Mouse (Mus musculus): ENCODE data around the gene Zbtb48. TPM values are rescaled to one million over a fixed set of nuclear protein-coding genes. Genes with fewer than 3 reads are reported as not detected.

Zbtb48 gene
- total RNA-seq, 2 experiments from 2014 or later = 13.6 to 13.9 TPM

DNA sequence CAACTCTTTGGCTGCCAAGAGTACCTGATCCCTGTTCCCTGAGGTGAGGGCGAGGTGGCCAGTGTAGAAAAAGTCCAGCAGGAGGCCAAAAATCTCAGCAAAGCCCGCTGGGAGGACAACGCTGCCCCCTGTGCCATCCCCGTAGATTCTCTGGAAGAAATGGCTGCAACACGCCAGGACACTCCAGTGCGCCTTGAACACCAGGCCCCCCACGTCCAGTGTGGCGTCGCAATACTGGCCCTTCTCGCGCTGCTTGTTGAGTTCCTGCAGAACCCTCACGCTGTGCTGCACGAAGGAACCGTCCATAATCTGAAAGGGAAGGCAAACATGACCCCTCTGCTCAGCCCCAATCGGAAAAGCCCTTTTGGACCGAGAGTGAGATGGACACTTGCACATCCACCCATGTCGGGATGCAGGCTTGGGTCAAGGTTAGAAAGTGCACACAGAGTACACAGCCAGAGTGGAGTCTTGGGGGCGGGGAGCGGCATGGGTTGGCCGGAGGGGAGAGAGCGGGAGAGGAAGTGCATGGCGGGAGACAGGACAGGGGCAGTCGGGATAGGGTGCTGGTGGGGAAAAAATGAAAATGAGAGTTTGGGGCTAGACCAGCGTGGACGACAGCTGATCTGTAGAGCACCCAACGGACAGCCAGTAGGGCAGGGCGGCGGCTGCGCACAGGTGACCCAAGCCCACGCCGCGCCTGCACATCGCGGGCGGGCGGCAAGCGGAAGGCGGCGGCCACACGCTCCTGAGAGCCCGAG lies 541 bp downstream of the Zbtb48 start:
- Histone ChIP-seq H3K27ac (peak overlapping the region; percentile 92), H3K4me3 (peak overlapping the region; percentile 82)
- no peak for DNase-seq (ENCODE audit: extremely low spot score in 1 of 2, low spot score in 2 of 2)
- no peak for TF ChIP-seq CTCF (IDR thresholded peaks at IDR 0.05)
- intact Hi-C loops (cut with DNase I) = loop anchor here (2.0 kb wide), 1 partner anchor 16 kb away; no protein-coding TSS in a partner anchor

DNA sequence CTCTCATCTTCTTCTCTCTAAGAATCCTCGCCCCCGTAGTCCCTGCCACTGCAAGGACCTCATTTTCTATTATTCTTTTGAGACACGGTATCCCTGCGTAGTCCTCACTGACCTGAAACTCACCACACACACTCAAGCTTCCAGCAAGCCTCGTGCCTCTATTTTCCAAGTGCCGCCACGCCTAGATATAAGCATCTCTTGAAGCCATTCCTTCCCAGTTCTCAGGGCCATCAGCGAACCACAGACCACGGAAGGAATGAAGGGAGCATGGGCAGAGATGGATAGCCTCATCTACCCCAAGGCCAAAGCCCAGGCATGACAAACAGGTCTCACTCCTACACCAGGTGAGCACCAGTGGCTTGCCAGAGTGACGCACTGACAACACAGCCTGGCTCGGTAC lies 2.9 kb downstream of the Zbtb48 start:
- intact Hi-C loops (cut with DNase I) = no loop called here
- no peak for TF ChIP-seq CTCF (IDR thresholded peaks at IDR 0.05)
- H3K4me3 ChIP-seq = no peak overlapping the region
- no peak for DNase-seq (ENCODE audit: extremely low spot score in 1 of 2, low spot score in 2 of 2)
- H3K27ac ChIP-seq = no peak overlapping the region

DNA sequence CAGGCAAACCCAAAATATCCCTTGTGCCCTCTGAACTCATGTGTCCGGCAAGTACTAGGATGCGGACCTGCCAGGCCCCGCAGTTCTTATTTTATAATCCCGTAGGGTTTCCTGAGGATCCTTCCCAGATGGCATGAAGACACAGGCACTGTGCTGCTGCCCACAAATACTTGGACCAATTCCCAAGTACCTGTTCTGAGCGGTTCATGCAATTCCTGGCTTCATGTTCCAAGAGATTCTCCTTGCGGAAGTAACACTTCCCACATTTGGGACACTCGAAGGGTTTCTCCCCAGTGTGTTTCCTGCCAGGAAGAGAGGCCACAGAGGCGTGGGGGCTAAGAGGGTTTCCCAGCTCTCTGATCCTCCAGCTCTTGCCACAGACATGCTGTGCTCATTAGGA lies 5.0 kb downstream of the Zbtb48 start:
- no peak for DNase-seq (ENCODE audit: extremely low spot score in 1 of 2, low spot score in 2 of 2)
- intact Hi-C loops (cut with DNase I) = no loop called here
- Histone ChIP-seq H3K4me3 (no peak overlapping the region), H3K27ac (no peak overlapping the region)
- no peak for TF ChIP-seq CTCF (IDR thresholded peaks at IDR 0.05)

DNA sequence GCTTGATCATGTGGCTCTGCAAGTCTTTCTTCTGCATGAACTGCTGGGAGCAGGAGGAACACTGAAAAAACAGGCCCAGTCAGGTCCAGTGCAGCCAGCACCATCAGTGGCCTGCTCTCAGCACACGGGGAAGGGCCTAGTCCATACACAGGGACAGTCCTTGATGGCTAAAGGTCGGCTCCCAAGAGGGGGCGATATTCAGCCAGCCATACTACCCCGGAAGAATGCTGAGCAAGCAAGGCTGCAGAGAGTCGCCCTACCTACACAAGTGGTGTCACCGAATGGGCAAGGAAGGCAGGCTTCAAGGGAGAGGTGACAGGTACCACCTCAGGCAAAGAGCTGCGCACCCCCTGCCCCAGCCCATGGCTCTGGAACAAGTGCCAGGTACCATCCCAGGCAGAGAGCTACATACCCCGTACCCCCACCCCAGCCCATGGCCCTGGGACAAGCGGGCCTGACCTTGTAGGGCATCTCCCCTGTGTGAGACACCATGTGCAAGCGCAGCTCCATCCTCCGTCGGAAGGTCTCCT lies 5.8 kb downstream of the Zbtb48 start:
- no peak for TF ChIP-seq CTCF (IDR thresholded peaks at IDR 0.05)
- Histone ChIP-seq H3K27ac (no peak overlapping the region), H3K4me3 (no peak overlapping the region)
- intact Hi-C loops (cut with DNase I) = no loop called here
- no peak for DNase-seq (ENCODE audit: extremely low spot score in 1 of 2, low spot score in 2 of 2)

DNA sequence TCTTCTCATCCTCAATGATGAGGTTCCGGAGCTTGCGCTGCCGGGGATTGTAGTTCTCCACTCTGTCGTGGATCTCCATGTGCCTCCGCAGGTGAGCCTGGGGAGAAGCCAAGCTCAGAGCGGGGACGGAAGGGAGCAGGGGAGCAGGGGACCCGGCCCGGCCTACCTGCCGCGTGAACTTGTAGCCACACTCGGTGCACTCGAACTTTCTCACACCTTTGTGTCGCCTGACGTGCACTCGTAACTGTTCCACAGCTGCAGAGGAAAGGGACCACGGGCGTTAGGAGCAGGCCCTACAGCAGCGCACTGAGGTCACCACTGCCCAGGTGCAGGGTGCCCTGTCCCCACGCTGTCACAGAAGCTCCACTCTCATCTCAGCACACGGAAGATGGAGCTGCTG lies 7.4 kb downstream of the Zbtb48 start:
- TF ChIP-seq CTCF (IDR thresholded peaks at IDR 0.05) = no peak
- intact Hi-C loops (cut with DNase I) = no loop called here
- H3K4me3 ChIP-seq = no peak overlapping the region
- DNase-seq (ENCODE audit: extremely low spot score in 1 of 2, low spot score in 2 of 2) = no peak
- H3K27ac ChIP-seq = no peak overlapping the region

DNA sequence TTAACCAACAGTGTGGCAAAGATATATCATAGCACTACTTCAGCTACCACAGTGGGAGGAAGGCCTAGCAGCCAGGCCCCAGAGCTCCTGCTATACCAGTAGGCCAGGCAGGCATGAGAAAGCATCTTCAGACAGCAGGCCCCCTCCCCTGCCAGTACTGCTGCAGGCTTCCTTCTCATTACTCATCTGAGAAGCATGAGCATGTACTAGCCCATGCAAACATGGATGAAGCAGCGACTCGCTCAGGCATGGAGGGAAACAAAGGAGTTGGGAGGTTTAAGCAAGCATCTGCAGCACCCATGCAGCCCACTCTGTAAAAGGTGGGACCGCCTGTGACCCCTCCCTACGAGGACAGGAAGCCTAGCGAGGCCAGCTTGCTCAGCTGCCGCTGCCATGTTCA lies 8.4 kb downstream of the Zbtb48 start:
- DNase-seq (ENCODE audit: extremely low spot score in 1 of 2, low spot score in 2 of 2) = no peak
- TF ChIP-seq CTCF (IDR thresholded peaks at IDR 0.05) = no peak
- Histone ChIP-seq H3K4me3 (no peak overlapping the region), H3K27ac (no peak overlapping the region)
- intact Hi-C loops (cut with DNase I) = no loop called here

DNA sequence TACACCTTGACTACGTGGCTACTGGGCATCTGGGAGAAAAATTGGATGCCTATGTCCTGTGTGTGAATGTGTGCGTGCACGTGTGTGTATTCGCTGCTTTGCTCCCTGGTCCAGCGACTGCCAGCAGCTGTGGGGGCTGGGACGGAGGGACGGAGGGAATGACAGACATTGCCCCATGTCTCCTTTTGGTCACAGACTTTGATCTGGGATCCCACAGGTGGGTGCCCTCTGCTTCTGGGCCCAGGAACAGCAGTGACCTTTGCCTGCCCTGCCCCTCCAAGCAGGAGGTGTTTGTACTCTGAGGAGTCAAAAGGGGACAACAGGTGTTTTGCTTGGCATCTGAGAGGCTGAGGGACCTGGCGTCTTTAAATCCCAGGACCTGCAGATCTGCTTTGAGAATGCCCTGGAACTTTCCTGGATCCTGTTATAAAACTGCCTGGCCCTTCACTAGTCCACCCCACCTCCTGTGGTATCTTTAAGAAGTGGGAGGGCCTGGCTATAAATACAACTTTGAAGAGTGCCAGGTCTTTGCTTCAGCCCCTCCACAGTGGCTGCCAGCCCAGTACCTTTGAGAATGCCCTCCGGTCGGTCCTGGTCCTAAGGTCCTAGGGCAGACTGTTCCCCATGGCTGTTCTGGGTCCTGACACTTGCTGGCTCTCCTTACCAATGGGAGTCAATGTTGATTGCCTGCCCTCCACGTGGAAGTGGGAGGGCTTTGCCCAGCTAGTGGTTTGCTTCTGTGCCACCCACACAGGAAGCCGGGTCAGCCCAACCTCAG lies 14.2 kb downstream of the Zbtb48 start:
- intact Hi-C loops (cut with DNase I) = no loop called here
- Histone ChIP-seq H3K4me3 (no peak overlapping the region), H3K27ac (no peak overlapping the region)
- TF ChIP-seq CTCF (IDR thresholded peaks at IDR 0.05) = no peak
- no peak for DNase-seq (ENCODE audit: extremely low spot score in 1 of 2, low spot score in 2 of 2)

DNA sequence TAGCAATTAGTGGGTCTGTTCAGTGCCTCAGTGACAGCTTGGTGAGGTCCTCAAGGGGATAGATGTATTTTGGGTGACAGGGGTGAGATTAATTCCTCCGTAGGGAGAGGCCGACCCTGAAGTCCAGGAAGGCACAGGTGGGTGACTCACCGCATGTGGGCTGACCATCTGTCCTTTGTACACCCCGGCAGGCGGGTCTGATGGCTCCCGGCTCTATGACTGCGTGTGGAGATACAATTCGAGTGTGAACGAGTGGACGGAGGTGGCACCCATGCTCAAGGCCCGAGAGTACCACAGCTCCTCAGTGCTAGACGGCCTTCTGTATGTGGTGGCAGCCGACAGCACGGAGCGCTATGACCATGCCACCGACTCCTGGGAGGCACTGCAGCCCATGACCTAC lies 15.4 kb downstream of the Zbtb48 start:
- no peak for DNase-seq (ENCODE audit: extremely low spot score in 1 of 2, low spot score in 2 of 2)
- TF ChIP-seq CTCF (IDR thresholded peaks at IDR 0.05) = no peak
- Histone ChIP-seq H3K4me3 (no peak overlapping the region), H3K27ac (no peak overlapping the region)
- intact Hi-C loops (cut with DNase I) = no loop called here

DNA sequence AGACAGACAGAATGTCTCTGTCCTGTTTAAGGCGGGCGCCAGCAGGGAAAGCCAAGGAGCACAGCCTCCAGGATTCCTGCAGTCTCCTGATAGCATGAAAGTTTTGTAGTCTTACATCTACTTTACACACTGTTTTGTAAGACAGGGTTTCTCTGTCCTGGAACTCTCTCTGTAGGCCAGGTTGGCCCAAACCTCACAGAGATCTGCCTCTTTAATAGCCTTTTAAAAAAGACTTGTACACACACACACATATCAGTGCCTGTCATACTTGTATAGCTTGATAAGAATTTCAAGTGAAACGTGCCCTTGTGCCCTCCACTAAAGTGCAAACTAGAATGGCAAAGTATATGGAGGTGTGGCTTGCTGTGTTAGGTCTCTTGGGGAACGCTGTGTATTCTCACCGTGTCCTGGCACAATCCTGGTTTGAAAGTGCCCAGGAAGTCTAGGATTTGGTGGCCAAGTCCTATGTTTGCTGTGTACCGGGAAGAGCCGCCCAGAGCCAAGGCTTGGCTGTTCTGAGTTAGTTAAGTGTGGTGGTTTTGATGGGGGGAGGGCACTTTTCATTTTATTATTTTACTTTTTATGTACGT lies 16.2 kb downstream of the Zbtb48 start:
- peak overlapping the region; percentile 96; the same call in 1 of the 2 replicates for H3K27ac ChIP-seq
- intact Hi-C loops (cut with DNase I) = loop anchor here (2.0 kb wide), 1 partner anchor 16 kb away; the partner anchor contains the start of gene Zbtb48

DNA sequence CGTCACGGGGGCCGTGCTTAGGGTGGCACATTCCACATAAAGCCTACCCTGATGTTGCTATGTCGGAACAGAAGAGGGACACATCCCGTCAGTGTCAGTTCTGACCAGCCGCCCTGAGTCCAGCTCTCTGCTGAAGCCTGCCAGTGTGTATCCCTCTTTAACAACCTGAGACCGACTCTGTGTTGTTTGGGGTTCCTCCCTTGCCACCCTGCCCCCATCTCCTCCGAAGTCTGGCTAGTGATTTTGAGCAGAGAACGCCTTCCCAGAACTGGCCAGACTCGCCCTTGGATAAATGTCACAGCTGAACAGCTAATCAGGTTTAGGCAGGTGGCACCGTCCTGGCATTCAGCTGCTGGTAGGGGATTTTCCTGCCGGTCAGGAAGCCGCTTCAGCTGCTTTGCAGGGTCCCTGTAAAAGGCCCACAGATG lies 16.8 kb downstream of the Zbtb48 start:
- no peak for TF ChIP-seq CTCF (IDR thresholded peaks at IDR 0.05)
- Histone ChIP-seq H3K27ac (peak overlapping the region; percentile 96), H3K4me3 (peak overlapping the region; percentile 78)
- no peak for DNase-seq (ENCODE audit: extremely low spot score in 1 of 2, low spot score in 2 of 2)
- intact Hi-C loops (cut with DNase I) = loop anchor here (2.0 kb wide), 1 partner anchor 16 kb away; the partner anchor contains the start of gene Zbtb48

More for the DNA sequence above, 16.2 kb downstream of the Zbtb48 start:
- no peak for DNase-seq (ENCODE audit: extremely low spot score in 1 of 2, low spot score in 2 of 2)
- peak overlapping the region; percentile 78 for H3K4me3 ChIP-seq
- TF ChIP-seq CTCF (IDR thresholded peaks at IDR 0.05) = no peak

DNA sequence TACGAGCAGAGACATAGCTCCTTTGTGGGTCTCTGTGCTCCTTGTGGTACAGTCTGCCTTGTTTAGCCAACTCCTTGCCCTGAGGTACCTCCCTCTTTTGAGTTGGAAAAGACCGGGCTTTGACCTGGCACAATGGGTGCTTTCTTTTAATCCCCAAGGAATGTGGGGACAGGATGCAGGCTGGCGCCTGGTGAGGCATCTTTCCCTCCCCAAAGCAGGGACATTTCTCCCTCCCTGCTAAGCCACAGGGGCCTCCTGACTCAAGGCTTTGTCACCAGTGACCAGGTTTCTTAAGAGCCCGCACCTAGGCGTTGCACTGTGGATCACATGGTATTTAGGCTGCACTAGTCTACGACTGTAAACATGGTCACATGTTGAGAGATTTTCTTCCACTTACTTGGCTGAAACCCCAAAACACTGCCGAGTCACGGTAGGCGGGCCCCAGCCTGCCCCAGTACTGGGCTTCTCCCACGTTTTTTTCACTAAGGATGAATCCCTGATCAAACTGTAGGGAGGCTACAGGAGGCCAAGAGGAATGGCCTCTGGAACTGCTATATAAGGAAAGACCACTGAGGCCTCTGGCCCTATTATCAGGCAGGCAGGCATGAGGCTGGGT lies 17.3 kb downstream of the Zbtb48 start:
- Histone ChIP-seq H3K4me3 (peak overlapping the region; percentile 78), H3K27ac (peak overlapping the region; percentile 96)
- no peak for DNase-seq (ENCODE audit: extremely low spot score in 1 of 2, low spot score in 2 of 2)
- TF ChIP-seq CTCF (IDR thresholded peaks at IDR 0.05) = no peak
- intact Hi-C loops (cut with DNase I) = loop anchor here (2.0 kb wide), 1 partner anchor 17 kb away; the partner anchor contains the start of gene Zbtb48
